Mouse (Mus musculus) hindlimb bud, embryonic 11.5 days (tissue): ENCODE results near the gene Clic3.

ENCODE experiments used
- DNase-seq: peaks from one replicate; pipeline ENCODE4 v3.0.0-alpha.2; 2012; ENCODE audit warnings: low read depth, low spot score; ENCODE audit errors: extremely low spot score

The Clic3 gene

GRCm38 (mm10) chr2:25441067-25441466, 15.6 kb upstream of the Clic3 start:
- no peak for DNase-seq

GRCm38 (mm10) chr2:25442682-25443081, 14.0 kb upstream of the Clic3 start:
- DNase-seq: no peak

- DNase-seq: no peak
Measured at GRCm38 (mm10) chr2:25450853-25451647, 5.6 kb upstream of the Clic3 start.

- no peak for DNase-seq
Measured at GRCm38 (mm10) chr2:25452951-25453350, 3.7 kb upstream of the Clic3 start.

- no peak for DNase-seq
Measured at GRCm38 (mm10) chr2:25457022-25457896, 621 bp downstream of the Clic3 start.

GRCm38 (mm10) chr2:25458911-25459310, 2.3 kb downstream of the Clic3 start:
- DNase-seq: no peak

- no peak for DNase-seq
Measured at GRCm38 (mm10) chr2:25460135-25460534, 3.5 kb downstream of the Clic3 start.

GRCm38 (mm10) chr2:25460551-25461309, 4.1 kb downstream of the Clic3 start, which contains the start of gene Paxx:
TSS of gene Paxx (minus strand) at chr2:25461094.
- peak; percentile 58 for DNase-seq

GRCm38 (mm10) chr2:25461407-25461806, 4.8 kb downstream of the Clic3 start:
- DNase-seq: no peak

- no peak for DNase-seq
Measured at GRCm38 (mm10) chr2:25463630-25464029, 7.0 kb downstream of the Clic3 start.

- no peak for DNase-seq
Measured at GRCm38 (mm10) chr2:25465256-25465655, 8.6 kb downstream of the Clic3 start.

- no peak for DNase-seq
Measured at GRCm38 (mm10) chr2:25465816-25466635, 9.4 kb downstream of the Clic3 start.

GRCm38 (mm10) chr2:25467606-25468303, 11.1 kb downstream of the Clic3 start:
- DNase-seq: no peak

GRCm38 (mm10) chr2:25468962-25469915, 12.6 kb downstream of the Clic3 start:
- DNase-seq: no peak

GRCm38 (mm10) chr2:25469969-25470368, 13.3 kb downstream of the Clic3 start, which contains the start of gene Ptgds:
TSS of gene Ptgds (minus strand) at chr2:25470046.
- DNase-seq: no peak

- no peak for DNase-seq
Measured at GRCm38 (mm10) chr2:25472550-25472949, 15.9 kb downstream of the Clic3 start.

GRCm38 (mm10) chr2:25477541-25477940, 20.9 kb downstream of the Clic3 start:
- DNase-seq: no peak

GRCm38 (mm10) chr2:25477967-25478675, 21.5 kb downstream of the Clic3 start:
- no peak for DNase-seq
